Mouse (Mus musculus) cerebellum, adult 2 months (tissue): Measurements from ENCODE around the gene Acy3.

Experiments
- CTCF ChIP-seq: fragments of 200-500 bp; IDR thresholded peaks from 2 replicates; pipeline ENCODE4 v1.5.1; 2011; ENCODE audit warnings: low read depth, mild to moderate bottlenecking, control low read depth, low read length, moderate library complexity, borderline replicate concordance; ENCODE audit not compliant: insufficient read depth
- POLR2A ChIP-seq: fragments of 200-500 bp; IDR thresholded peaks from 2 replicates; pipeline ENCODE4 v1.6.1; 2011; ENCODE audit warnings: low read length, control low read depth, borderline replicate concordance; ENCODE audit not compliant: insufficient read depth

DNA sequence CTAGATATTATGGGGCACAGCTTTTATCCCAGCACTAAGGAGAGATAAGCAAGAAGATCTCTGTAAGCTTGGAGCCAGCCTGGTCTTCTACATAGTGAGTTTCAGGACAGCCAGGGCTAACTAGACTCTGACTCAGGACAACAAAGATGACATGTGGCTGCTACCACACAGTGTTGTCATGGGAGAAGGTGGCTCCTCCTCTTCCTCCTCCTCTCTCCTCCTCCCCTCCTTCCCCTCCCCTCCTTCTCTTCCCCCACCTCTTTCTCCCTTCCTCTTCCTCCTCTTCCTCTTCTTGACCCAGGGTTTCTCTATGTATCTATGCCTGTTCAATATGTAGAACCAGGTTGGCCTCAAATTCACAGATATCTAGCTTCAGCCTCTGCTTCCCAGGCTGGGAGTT, 34.9 kb upstream of the Acy3 start:
- no peak for TF ChIP-seq CTCF
- TF ChIP-seq POLR2A = no peak
